Mouse (Mus musculus): ENCODE data around the gene Ccdc186. TPM values are rescaled to one million over a fixed set of nuclear protein-coding genes. Genes with fewer than 3 reads are reported as not detected.
"Not testable (repeated sequence)": the region's sequence is repeated elsewhere in the genome, so short reads cannot be mapped to it uniquely, and the experiment has no call there.

The Ccdc186 gene
- polyA plus RNA-seq, 1 experiment from 2014 or later, result 19.2 TPM

GRCm38 (mm10) chr19:56800226-56800625 is 21.8 kb downstream of the Ccdc186 start:
- Histone ChIP-seq H3K4me2 (replicated peaks) (no peak overlapping the region), H3K9ac (no peak overlapping the region), H3K4me3 (replicated peaks) (no peak overlapping the region), H3K4me1 (replicated peaks) (peaks cover 3% of the 10 kb centered on the region; the same call in 1 of the 2 replicates), H3K27me3 (replicated peaks) (no peaks in the 10 kb centered on the region), H3K9me3 (no peaks in the 10 kb centered on the region), H3K27ac (no peak overlapping the region), H3K36me3 (peaks cover 28% of the 10 kb centered on the region)
- no peak for ATAC-seq
- WGBS, result 79% methylated on average over 8 of the region's 8 CpGs

GRCm38 (mm10) chr19:56797376-56797775 is 24.6 kb downstream of the Ccdc186 start:
- Histone ChIP-seq H3K4me3 (replicated peaks) (no peak overlapping the region), H3K36me3 (peaks cover 43% of the 10 kb centered on the region), H3K9me3 (no peaks in the 10 kb centered on the region), H3K9ac (no peak overlapping the region), H3K27me3 (replicated peaks) (no peaks in the 10 kb centered on the region), H3K4me2 (replicated peaks) (no peak overlapping the region), H3K27ac (no peak overlapping the region), H3K4me1 (replicated peaks) (no peaks in the 10 kb centered on the region)
- 95% methylated on average over 11 of the region's 11 CpGs for WGBS
- no peak for ATAC-seq

- Histone ChIP-seq H3K36me3 (peaks cover 20% of the 10 kb centered on the region), H3K4me3 (replicated peaks) (no peak overlapping the region), H3K27me3 (replicated peaks) (no peaks in the 10 kb centered on the region), H3K9me3 (no peaks in the 10 kb centered on the region), H3K9ac (no peak overlapping the region), H3K4me1 (replicated peaks) (no peaks in the 10 kb centered on the region), H3K27ac (no peak overlapping the region), H3K4me2 (replicated peaks) (no peak overlapping the region)
- no peak for ATAC-seq
- WGBS, result 94% methylated on average over 5 of the region's 5 CpGs
Measured at GRCm38 (mm10) chr19:56788952-56789351, 33.0 kb downstream of the Ccdc186 start.

GRCm38 (mm10) chr19:56787911-56788310 is 34.1 kb downstream of the Ccdc186 start:
- no peaks in the 10 kb centered on the region for H3K4me1 ChIP-seq (replicated peaks)
- H3K4me3 ChIP-seq (replicated peaks), result no peak overlapping the region
- no peak overlapping the region for H3K27ac ChIP-seq
- ATAC-seq, result no peak
- H3K9me3 ChIP-seq, result no peaks in the 10 kb centered on the region
- peaks cover 14% of the 10 kb centered on the region for H3K36me3 ChIP-seq
- H3K27me3 ChIP-seq (replicated peaks), result no peaks in the 10 kb centered on the region
- no peak overlapping the region for H3K9ac ChIP-seq
- no peak overlapping the region for H3K4me2 ChIP-seq (replicated peaks)
- WGBS, result 88% methylated on average over 7 of the region's 7 CpGs

GRCm38 (mm10) chr19:56778532-56778931 is 43.5 kb downstream of the Ccdc186 start:
- peaks cover 16% of the 10 kb centered on the region for H3K4me1 ChIP-seq (replicated peaks)
- H3K4me3 ChIP-seq (replicated peaks); H3K27me3 ChIP-seq (replicated peaks); H3K36me3 ChIP-seq; H3K4me2 ChIP-seq (replicated peaks); H3K9me3 ChIP-seq; H3K9ac ChIP-seq; ATAC-seq; H3K27ac ChIP-seq: not testable (repeated sequence)
- 94% methylated on average over 7 of the region's 7 CpGs for WGBS

GRCm38 (mm10) chr19:56776719-56777382 is 45.1 kb downstream of the Ccdc186 start:
- Histone ChIP-seq H3K4me2 (replicated peaks) (peak overlapping the region; percentile 34), H3K27me3 (replicated peaks) (peaks cover 4% of the 10 kb centered on the region), H3K36me3 (no peaks in the 10 kb centered on the region), H3K9me3 (no peaks in the 10 kb centered on the region), H3K27ac (no peak overlapping the region), H3K4me3 (replicated peaks) (no peak overlapping the region), H3K9ac (no peak overlapping the region), H3K4me1 (replicated peaks) (peaks cover 16% of the 10 kb centered on the region)
- ATAC-seq, result peak; percentile 78
- WGBS, result 20% methylated on average over 16 of the region's 16 CpGs

- H3K4me1 ChIP-seq (replicated peaks), result peaks cover 16% of the 10 kb centered on the region
- peak overlapping the region; percentile 22 for H3K4me3 ChIP-seq (replicated peaks)
- WGBS, result 8% methylated on average over 18 of the region's 18 CpGs
- no peaks in the 10 kb centered on the region for H3K36me3 ChIP-seq
- H3K9ac ChIP-seq, result no peak overlapping the region
- no peak overlapping the region for H3K27ac ChIP-seq
- H3K9me3 ChIP-seq, result no peaks in the 10 kb centered on the region
- H3K4me2 ChIP-seq (replicated peaks), result peak overlapping the region; percentile 67
- H3K27me3 ChIP-seq (replicated peaks), result peaks cover 4% of the 10 kb centered on the region
- ATAC-seq, result peak; percentile 51; the same call in 1 of the 2 replicates
Measured at GRCm38 (mm10) chr19:56775893-56776718, 45.9 kb downstream of the Ccdc186 start.

- H3K4me2 ChIP-seq (replicated peaks), result peak overlapping the region; percentile 67
- H3K4me1 ChIP-seq (replicated peaks), result peaks cover 16% of the 10 kb centered on the region
- H3K36me3 ChIP-seq, result no peaks in the 10 kb centered on the region
- no peak overlapping the region for H3K27ac ChIP-seq
- no peak for ATAC-seq
- H3K9me3 ChIP-seq, result no peaks in the 10 kb centered on the region
- H3K27me3 ChIP-seq (replicated peaks), result peaks cover 4% of the 10 kb centered on the region
- H3K9ac ChIP-seq, result no peak overlapping the region
- 42% methylated on average over 24 of the region's 24 CpGs for WGBS
- H3K4me3 ChIP-seq (replicated peaks), result peak overlapping the region; percentile 22
Measured at GRCm38 (mm10) chr19:56774971-56775892, 46.8 kb downstream of the Ccdc186 start.

- Histone ChIP-seq H3K4me3 (replicated peaks) (no peak overlapping the region), H3K9me3 (no peaks in the 10 kb centered on the region), H3K9ac (no peak overlapping the region), H3K27me3 (replicated peaks) (peaks cover 4% of the 10 kb centered on the region), H3K36me3 (no peaks in the 10 kb centered on the region), H3K4me1 (replicated peaks) (peaks cover 16% of the 10 kb centered on the region), H3K27ac (no peak overlapping the region), H3K4me2 (replicated peaks) (no peak overlapping the region)
- WGBS, result 71% methylated on average over 9 of the region's 9 CpGs
- no peak for ATAC-seq
Measured at GRCm38 (mm10) chr19:56774408-56774962, 47.5 kb downstream of the Ccdc186 start.

- ATAC-seq, result no peak
- H3K27ac ChIP-seq, result no peak overlapping the region
- no peak overlapping the region for H3K4me2 ChIP-seq (replicated peaks)
- H3K36me3 ChIP-seq, result no peaks in the 10 kb centered on the region
- H3K9ac ChIP-seq, result no peak overlapping the region
- peaks cover 4% of the 10 kb centered on the region for H3K27me3 ChIP-seq (replicated peaks)
- 75% methylated on average over 10 of the region's 10 CpGs for WGBS
- no peaks in the 10 kb centered on the region for H3K9me3 ChIP-seq
- H3K4me1 ChIP-seq (replicated peaks), result peaks cover 16% of the 10 kb centered on the region
- H3K4me3 ChIP-seq (replicated peaks), result no peak overlapping the region
Measured at GRCm38 (mm10) chr19:56773393-56773971, 48.5 kb downstream of the Ccdc186 start.

GRCm38 (mm10) chr19:56772158-56772557 is 49.8 kb downstream of the Ccdc186 start:
- Histone ChIP-seq H3K4me3 (replicated peaks) (no peak overlapping the region), H3K4me2 (replicated peaks) (no peak overlapping the region), H3K4me1 (replicated peaks) (peaks cover 16% of the 10 kb centered on the region), H3K36me3 (no peaks in the 10 kb centered on the region), H3K9me3 (no peaks in the 10 kb centered on the region), H3K27me3 (replicated peaks) (peaks cover 4% of the 10 kb centered on the region), H3K27ac (no peak overlapping the region), H3K9ac (no peak overlapping the region)
- WGBS, result 83% methylated on average over 7 of the region's 7 CpGs
- no peak for ATAC-seq
